Mouse (Mus musculus): ENCODE measurements around the gene P4ha3. TPM values are rescaled to one million over a fixed set of nuclear protein-coding genes. Genes with fewer than 3 reads are reported as not detected.

The P4ha3 gene
- total RNA-seq, 1 experiment, result 2.0 TPM

- H3K4me1 ChIP-seq (ENCODE audit: control insufficient read depth in 2 of 2, insufficient read depth in 2 of 2, low read length in 2 of 2, poor library complexity in 1 of 2), result no peaks in the 10 kb centered on the region
- TF ChIP-seq ZC3H11A (IDR thresholded peaks at IDR 0.05; ENCODE audit: borderline replicate concordance, low read depth, low read length) (no peak), MAFK (IDR thresholded peaks at IDR 0.05; ENCODE audit: insufficient read depth, low read depth, low read length) (no peak), HCFC1 (IDR thresholded peaks at IDR 0.05; ENCODE audit: borderline replicate concordance, insufficient read depth, low read length) (no peak), CHD2 (IDR thresholded peaks at IDR 0.05; ENCODE audit: low read depth, low read length) (no peak), ZNF384 (IDR thresholded peaks at IDR 0.05; ENCODE audit: low read depth, low read length) (no peak)
- in situ Hi-C loops (cut with MboI; ENCODE audit: low sequenced_read_pairs in 2 of 2, unreplicated experiment in 2 of 2), result no loop called here
- no peak overlapping the region for H3K4me3 ChIP-seq (ENCODE audit: insufficient read depth in 1 of 2, low read depth in 1 of 2, low read length in 2 of 2, poor library complexity in 1 of 2, severe bottlenecking in 1 of 2)
- no peak overlapping the region for H3K27ac ChIP-seq (ENCODE audit: insufficient read depth, low read depth, low read length, poor library complexity, severe bottlenecking)
- no peak overlapping the region for H3K9ac ChIP-seq (ENCODE audit: insufficient read depth, low read depth, low read length, poor library complexity, severe bottlenecking)
- H3K36me3 ChIP-seq (ENCODE audit: control insufficient read depth, insufficient read depth, low read length, poor library complexity, severe bottlenecking), result peaks cover 15% of the 10 kb centered on the region
- no peaks in the 10 kb centered on the region for H3K9me3 ChIP-seq (ENCODE audit: control insufficient read depth, insufficient read depth, low read depth, low read length)
- no peak for DNase-seq (ENCODE audit: low read depth, low spot score)
These were observed 42.2 kb downstream of the P4ha3 start for GRCm38 (mm10) chr7:100327514-100327913.

GRCm38 (mm10) chr7:100328636-100329035 is 43.3 kb downstream of the P4ha3 start:
- Histone ChIP-seq H3K4me1 (ENCODE audit: control insufficient read depth in 2 of 2, insufficient read depth in 2 of 2, low read length in 2 of 2, poor library complexity in 1 of 2) (no peaks in the 10 kb centered on the region), H3K9ac (ENCODE audit: insufficient read depth, low read depth, low read length, poor library complexity, severe bottlenecking) (no peak overlapping the region), H3K9me3 (ENCODE audit: control insufficient read depth, insufficient read depth, low read depth, low read length) (no peaks in the 10 kb centered on the region), H3K36me3 (ENCODE audit: control insufficient read depth, insufficient read depth, low read length, poor library complexity, severe bottlenecking) (peaks cover 15% of the 10 kb centered on the region), H3K27ac (ENCODE audit: insufficient read depth, low read depth, low read length, poor library complexity, severe bottlenecking) (no peak overlapping the region), H3K4me3 (ENCODE audit: insufficient read depth in 1 of 2, low read depth in 1 of 2, low read length in 2 of 2, poor library complexity in 1 of 2, severe bottlenecking in 1 of 2) (no peak overlapping the region)
- no peak for DNase-seq (ENCODE audit: low read depth, low spot score)
- TF ChIP-seq ZNF384 (IDR thresholded peaks at IDR 0.05; ENCODE audit: low read depth, low read length) (no peak), HCFC1 (IDR thresholded peaks at IDR 0.05; ENCODE audit: borderline replicate concordance, insufficient read depth, low read length) (no peak), CHD2 (IDR thresholded peaks at IDR 0.05; ENCODE audit: low read depth, low read length) (no peak), ZC3H11A (IDR thresholded peaks at IDR 0.05; ENCODE audit: borderline replicate concordance, low read depth, low read length) (no peak), MAFK (IDR thresholded peaks at IDR 0.05; ENCODE audit: insufficient read depth, low read depth, low read length) (no peak)
- in situ Hi-C loops (cut with MboI; ENCODE audit: low sequenced_read_pairs in 2 of 2, unreplicated experiment in 2 of 2), result no loop called here

- H3K9me3 ChIP-seq (ENCODE audit: control insufficient read depth, insufficient read depth, low read depth, low read length), result no peaks in the 10 kb centered on the region
- H3K9ac ChIP-seq (ENCODE audit: insufficient read depth, low read depth, low read length, poor library complexity, severe bottlenecking), result no peak overlapping the region
- in situ Hi-C loops (cut with MboI; ENCODE audit: low sequenced_read_pairs in 2 of 2, unreplicated experiment in 2 of 2), result no loop called here
- peaks cover 15% of the 10 kb centered on the region for H3K36me3 ChIP-seq (ENCODE audit: control insufficient read depth, insufficient read depth, low read length, poor library complexity, severe bottlenecking)
- no peak overlapping the region for H3K4me3 ChIP-seq (ENCODE audit: insufficient read depth in 1 of 2, low read depth in 1 of 2, low read length in 2 of 2, poor library complexity in 1 of 2, severe bottlenecking in 1 of 2)
- TF ChIP-seq CHD2 (IDR thresholded peaks at IDR 0.05; ENCODE audit: low read depth, low read length) (no peak), HCFC1 (IDR thresholded peaks at IDR 0.05; ENCODE audit: borderline replicate concordance, insufficient read depth, low read length) (no peak), ZC3H11A (IDR thresholded peaks at IDR 0.05; ENCODE audit: borderline replicate concordance, low read depth, low read length) (no peak), MAFK (IDR thresholded peaks at IDR 0.05; ENCODE audit: insufficient read depth, low read depth, low read length) (no peak), ZNF384 (IDR thresholded peaks at IDR 0.05; ENCODE audit: low read depth, low read length) (no peak)
- no peaks in the 10 kb centered on the region for H3K4me1 ChIP-seq (ENCODE audit: control insufficient read depth in 2 of 2, insufficient read depth in 2 of 2, low read length in 2 of 2, poor library complexity in 1 of 2)
- no peak overlapping the region for H3K27ac ChIP-seq (ENCODE audit: insufficient read depth, low read depth, low read length, poor library complexity, severe bottlenecking)
- DNase-seq (ENCODE audit: low read depth, low spot score), result no peak
These were observed 45.9 kb downstream of the P4ha3 start for GRCm38 (mm10) chr7:100331269-100331668.

- Histone ChIP-seq H3K36me3 (ENCODE audit: control insufficient read depth, insufficient read depth, low read length, poor library complexity, severe bottlenecking) (peaks cover 3% of the 10 kb centered on the region), H3K9me3 (ENCODE audit: control insufficient read depth, insufficient read depth, low read depth, low read length) (no peaks in the 10 kb centered on the region), H3K27ac (ENCODE audit: insufficient read depth, low read depth, low read length, poor library complexity, severe bottlenecking) (no peak overlapping the region), H3K4me1 (ENCODE audit: control insufficient read depth in 2 of 2, insufficient read depth in 2 of 2, low read length in 2 of 2, poor library complexity in 1 of 2) (no peaks in the 10 kb centered on the region), H3K4me3 (ENCODE audit: insufficient read depth in 1 of 2, low read depth in 1 of 2, low read length in 2 of 2, poor library complexity in 1 of 2, severe bottlenecking in 1 of 2) (no peak overlapping the region), H3K9ac (ENCODE audit: insufficient read depth, low read depth, low read length, poor library complexity, severe bottlenecking) (no peak overlapping the region)
- no peak for DNase-seq (ENCODE audit: low read depth, low spot score)
- no peak for TF ChIP-seq ZC3H11A (IDR thresholded peaks at IDR 0.05; ENCODE audit: borderline replicate concordance, low read depth, low read length)
- no peak for TF ChIP-seq MAFK (IDR thresholded peaks at IDR 0.05; ENCODE audit: insufficient read depth, low read depth, low read length)
- TF ChIP-seq ZNF384 (IDR thresholded peaks at IDR 0.05; ENCODE audit: low read depth, low read length), result no peak
- no peak for TF ChIP-seq HCFC1 (IDR thresholded peaks at IDR 0.05; ENCODE audit: borderline replicate concordance, insufficient read depth, low read length)
- TF ChIP-seq CHD2 (IDR thresholded peaks at IDR 0.05; ENCODE audit: low read depth, low read length), result no peak
- in situ Hi-C loops (cut with MboI; ENCODE audit: low sequenced_read_pairs in 2 of 2, unreplicated experiment in 2 of 2), result no loop called here
These were observed 50.6 kb downstream of the P4ha3 start for GRCm38 (mm10) chr7:100335921-100336320.

- Histone ChIP-seq H3K4me1 (ENCODE audit: control insufficient read depth in 2 of 2, insufficient read depth in 2 of 2, low read length in 2 of 2, poor library complexity in 1 of 2) (no peaks in the 10 kb centered on the region), H3K4me3 (ENCODE audit: insufficient read depth in 1 of 2, low read depth in 1 of 2, low read length in 2 of 2, poor library complexity in 1 of 2, severe bottlenecking in 1 of 2) (no peak overlapping the region), H3K9ac (ENCODE audit: insufficient read depth, low read depth, low read length, poor library complexity, severe bottlenecking) (no peak overlapping the region), H3K36me3 (ENCODE audit: control insufficient read depth, insufficient read depth, low read length, poor library complexity, severe bottlenecking) (no peaks in the 10 kb centered on the region), H3K27ac (ENCODE audit: insufficient read depth, low read depth, low read length, poor library complexity, severe bottlenecking) (no peak overlapping the region), H3K9me3 (ENCODE audit: control insufficient read depth, insufficient read depth, low read depth, low read length) (no peaks in the 10 kb centered on the region)
- no peak for DNase-seq (ENCODE audit: low read depth, low spot score)
- TF ChIP-seq CHD2 (IDR thresholded peaks at IDR 0.05; ENCODE audit: low read depth, low read length) (no peak), HCFC1 (IDR thresholded peaks at IDR 0.05; ENCODE audit: borderline replicate concordance, insufficient read depth, low read length) (no peak)
- in situ Hi-C loops (cut with MboI; ENCODE audit: low sequenced_read_pairs in 2 of 2, unreplicated experiment in 2 of 2), result no loop called here
These were observed 69.7 kb downstream of the P4ha3 start for GRCm38 (mm10) chr7:100354984-100355383.
